Mouse (Mus musculus) forebrain, embryonic 15.5 days (tissue): ENCODE results near the gene Klhdc9. TPM values are rescaled to one million over a fixed set of nuclear protein-coding genes. Genes with fewer than 3 reads are reported as not detected.

ENCODE experiments used
- ATAC-seq: fragments of 200-750 bp; cut with Nextera tagmentation; replicated peaks from 2 replicates; pipeline ENCODE4 v1.8.0; 2017; ENCODE audit warnings: mild to moderate bottlenecking, moderate TSS enrichment, moderate library complexity
- H3K27ac ChIP-seq: fragments of 300-500 bp; sonication (generic); replicated peaks from 2 replicates; pipeline ENCODE4 v1.5.1; 2015; ENCODE audit warnings: mild to moderate bottlenecking, inconsistent platforms
- H3K27me3 ChIP-seq: fragments of 300-500 bp; sonication (generic); 2 replicates; pipeline ENCODE4 v1.6.1; 2015; ENCODE audit warnings: inconsistent platforms
- H3K36me3 ChIP-seq: fragments of 300-500 bp; sonication (generic); 2 replicates; pipeline ENCODE4 v1.6.1; 2015; ENCODE audit warnings: mild to moderate bottlenecking, inconsistent platforms
- H3K4me1 ChIP-seq: fragments of 300-500 bp; sonication (generic); 2 replicates; pipeline ENCODE4 v1.6.1; 2015; ENCODE audit warnings: inconsistent platforms
- H3K4me2 ChIP-seq: fragments of 300-500 bp; sonication (generic); replicated peaks from 2 replicates; pipeline ENCODE4 v1.6.1; 2015; ENCODE audit warnings: mild to moderate bottlenecking, inconsistent platforms
- H3K4me3 ChIP-seq: fragments of 300-500 bp; sonication (generic); 2 replicates; pipeline ENCODE4 v1.5.1; 2015; ENCODE audit warnings: mild to moderate bottlenecking, inconsistent platforms
- H3K9ac ChIP-seq: fragments of 300-500 bp; sonication (generic); replicated peaks from 2 replicates; pipeline ENCODE4 v1.6.1; 2015; ENCODE audit warnings: mild to moderate bottlenecking, inconsistent platforms
- H3K9me3 ChIP-seq: fragments of 300-500 bp; sonication (generic); 2 replicates; pipeline ENCODE4 v1.6.1; 2016; ENCODE audit warnings: inconsistent platforms
- WGBS: fragments of 180-500 bp; shearing (Covaris S2); methylation state at CpG from one replicate; pipeline ENCODE4 v1.1.7; 2015; ENCODE audit warnings: mixed read lengths; 5-methylcytosine and 5-hydroxymethylcytosine counted together
- polyA plus RNA-seq: library from polyadenylated mRNA; unstranded; fragments of >200 nt; fragmentation: Nextera tagmentation; extraction: Ambion mirVana; gene quantifications from 2 replicates; pipeline ENCODE4 v1.2.1, GENCODE M21; 2015

Gene Klhdc9
- polyA plus RNA-seq, 1 experiment from 2014 or later, result 3.8 TPM

DNA sequence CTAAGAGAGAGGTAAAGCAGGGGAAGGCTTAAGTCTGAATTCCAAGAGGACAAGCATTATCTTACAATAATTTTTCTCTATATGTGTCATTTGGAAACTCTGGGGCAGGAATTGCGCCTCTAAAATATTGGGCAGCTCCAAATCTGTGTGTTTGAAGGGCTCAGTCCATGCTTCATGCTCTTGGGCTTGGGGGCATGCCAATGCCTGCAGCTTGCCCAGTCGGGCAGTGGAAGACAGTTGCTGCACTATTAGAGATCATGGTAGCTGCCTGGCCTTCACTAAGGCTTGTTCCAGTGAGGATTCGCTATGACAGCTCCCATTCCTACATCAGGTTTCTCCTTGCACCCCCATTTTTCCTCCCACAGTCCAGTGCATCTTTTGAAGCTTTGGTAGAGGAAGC is 11.9 kb downstream of the Klhdc9 start:
- H3K9ac ChIP-seq, result no peak overlapping the region
- WGBS, result 91% methylated on average over 3 of the region's 3 CpGs
- no peak overlapping the region for H3K4me3 ChIP-seq
- no peaks in the 10 kb centered on the region for H3K36me3 ChIP-seq
- H3K4me1 ChIP-seq, result peaks cover 27% of the 10 kb centered on the region
- no peak for ATAC-seq
- H3K27me3 ChIP-seq, result no peaks in the 10 kb centered on the region
- no peak overlapping the region for H3K4me2 ChIP-seq
- no peak overlapping the region for H3K27ac ChIP-seq
- H3K9me3 ChIP-seq, result peaks cover 6% of the 10 kb centered on the region; the same call in 1 of the 2 replicates

DNA sequence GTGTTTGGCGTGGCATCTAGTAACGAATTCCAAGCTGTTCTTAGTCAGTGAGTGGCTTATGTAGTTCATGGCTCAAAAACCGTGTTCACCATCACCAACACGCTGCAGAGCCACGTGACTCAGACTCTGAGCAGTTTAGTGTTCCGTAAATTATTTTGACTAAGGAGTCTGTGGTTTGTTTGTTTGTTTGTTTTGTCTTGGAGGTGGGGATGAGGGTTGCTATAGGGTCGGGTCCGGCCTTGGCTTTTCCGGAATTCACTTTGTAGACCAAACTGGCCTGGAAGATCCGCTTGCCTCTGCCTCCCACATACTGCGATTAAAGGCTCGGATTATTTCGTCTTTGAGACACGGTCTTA is 14.5 kb downstream of the Klhdc9 start:
- Histone ChIP-seq H3K9me3 (peaks cover 6% of the 10 kb centered on the region; the same call in 1 of the 2 replicates), H3K4me3 (peak overlapping the region; percentile 62), H3K36me3 (peaks cover 18% of the 10 kb centered on the region), H3K27me3 (no peaks in the 10 kb centered on the region), H3K9ac (peak overlapping the region; percentile 67), H3K4me2 (peak overlapping the region; percentile 89), H3K4me1 (peaks cover 27% of the 10 kb centered on the region), H3K27ac (peak overlapping the region; percentile 73)
- no peak; the same call in 1 of the 2 replicates for ATAC-seq
- WGBS, result under 1% methylated on average over 14 of the region's 14 CpGs

DNA sequence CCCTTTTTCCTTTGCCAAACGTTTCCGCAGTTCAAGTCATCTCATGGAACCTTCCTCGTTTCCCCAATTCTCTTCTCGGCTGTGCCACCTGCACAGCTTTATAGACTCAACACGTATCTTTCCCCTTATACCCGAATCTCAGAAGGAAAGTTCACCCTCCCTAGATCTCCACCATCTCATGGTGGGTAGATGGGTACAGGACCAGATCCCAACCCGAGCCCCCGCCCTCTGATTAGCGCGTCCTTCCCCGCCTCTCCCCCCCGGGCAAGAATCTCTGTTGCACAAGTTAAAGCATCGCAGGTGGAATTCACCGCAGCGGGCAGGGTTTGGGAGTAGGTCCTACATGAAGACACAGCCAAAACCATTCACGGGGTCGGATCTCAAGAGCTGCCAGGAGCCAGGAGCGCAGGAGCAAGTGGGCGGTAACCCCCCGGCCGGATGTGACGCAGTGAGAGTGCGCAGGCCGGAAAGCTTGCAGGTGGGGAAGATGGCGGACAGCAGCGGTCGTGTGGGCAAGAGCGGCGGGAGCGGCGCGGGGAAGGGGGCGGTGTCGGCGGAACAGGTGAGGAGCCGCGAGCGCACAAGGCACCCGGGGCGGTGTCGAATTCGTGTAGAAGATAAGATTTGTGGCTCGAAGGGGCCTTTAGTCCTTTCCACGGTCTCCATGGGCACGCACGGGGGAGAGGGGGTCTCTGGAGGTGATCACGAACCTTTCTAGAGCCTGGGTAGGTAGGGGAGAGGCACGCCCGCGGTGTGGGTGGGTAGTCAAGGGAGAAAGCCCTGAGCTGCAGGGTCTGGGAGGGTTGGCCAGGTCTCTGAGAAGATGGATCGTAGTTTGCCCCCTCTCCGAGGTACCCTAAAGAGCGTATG is 15.1 kb downstream of the Klhdc9 start, which contains the start of the genes Nit1 and Pfdn2:
TSS of gene Nit1 (minus strand) at position 422 of the 870 bp plus-strand sequence.
TSS of gene Pfdn2 (plus strand) at position 446 of the 870 bp plus-strand sequence.
- H3K27ac ChIP-seq, result peak within 1 kb of the TSS; percentile 73
- peaks cover 27% of the 10 kb centered on the region for H3K4me1 ChIP-seq
- H3K9me3 ChIP-seq, result peaks cover 6% of the 10 kb centered on the region; the same call in 1 of the 2 replicates
- H3K36me3 ChIP-seq, result peaks cover 24% of the 10 kb centered on the region
- WGBS, result 1% methylated on average over 53 of the region's 53 CpGs
- ATAC-seq, result peak; percentile 95
- peak within 1 kb of the TSS; percentile 62 for H3K4me3 ChIP-seq
- H3K27me3 ChIP-seq, result no peaks in the 10 kb centered on the region
- peak within 1 kb of the TSS; percentile 89 for H3K4me2 ChIP-seq
- H3K9ac ChIP-seq, result peak within 1 kb of the TSS; percentile 67

- H3K36me3 ChIP-seq, result peaks cover 31% of the 10 kb centered on the region
- H3K9ac ChIP-seq, result peak overlapping the region; percentile 67
- no peak overlapping the region for H3K27ac ChIP-seq
- peaks cover 6% of the 10 kb centered on the region; the same call in 1 of the 2 replicates for H3K9me3 ChIP-seq
- H3K4me2 ChIP-seq, result peak overlapping the region; percentile 89
- H3K27me3 ChIP-seq, result no peaks in the 10 kb centered on the region
- no peak for ATAC-seq
- peak overlapping the region; percentile 62 for H3K4me3 ChIP-seq
- 78% methylated on average over 9 of the region's 9 CpGs for WGBS
- peaks cover 27% of the 10 kb centered on the region for H3K4me1 ChIP-seq
Measured at GRCm38 (mm10) chr1:171344715-171345114, 15.9 kb downstream of the Klhdc9 start.

- WGBS, result 81% methylated on average over 9 of the region's 9 CpGs
- Histone ChIP-seq H3K4me2 (no peak overlapping the region), H3K4me3 (no peak overlapping the region)
Measured at GRCm38 (mm10) chr1:171343922-171344677, 16.5 kb downstream of the Klhdc9 start.

DNA sequence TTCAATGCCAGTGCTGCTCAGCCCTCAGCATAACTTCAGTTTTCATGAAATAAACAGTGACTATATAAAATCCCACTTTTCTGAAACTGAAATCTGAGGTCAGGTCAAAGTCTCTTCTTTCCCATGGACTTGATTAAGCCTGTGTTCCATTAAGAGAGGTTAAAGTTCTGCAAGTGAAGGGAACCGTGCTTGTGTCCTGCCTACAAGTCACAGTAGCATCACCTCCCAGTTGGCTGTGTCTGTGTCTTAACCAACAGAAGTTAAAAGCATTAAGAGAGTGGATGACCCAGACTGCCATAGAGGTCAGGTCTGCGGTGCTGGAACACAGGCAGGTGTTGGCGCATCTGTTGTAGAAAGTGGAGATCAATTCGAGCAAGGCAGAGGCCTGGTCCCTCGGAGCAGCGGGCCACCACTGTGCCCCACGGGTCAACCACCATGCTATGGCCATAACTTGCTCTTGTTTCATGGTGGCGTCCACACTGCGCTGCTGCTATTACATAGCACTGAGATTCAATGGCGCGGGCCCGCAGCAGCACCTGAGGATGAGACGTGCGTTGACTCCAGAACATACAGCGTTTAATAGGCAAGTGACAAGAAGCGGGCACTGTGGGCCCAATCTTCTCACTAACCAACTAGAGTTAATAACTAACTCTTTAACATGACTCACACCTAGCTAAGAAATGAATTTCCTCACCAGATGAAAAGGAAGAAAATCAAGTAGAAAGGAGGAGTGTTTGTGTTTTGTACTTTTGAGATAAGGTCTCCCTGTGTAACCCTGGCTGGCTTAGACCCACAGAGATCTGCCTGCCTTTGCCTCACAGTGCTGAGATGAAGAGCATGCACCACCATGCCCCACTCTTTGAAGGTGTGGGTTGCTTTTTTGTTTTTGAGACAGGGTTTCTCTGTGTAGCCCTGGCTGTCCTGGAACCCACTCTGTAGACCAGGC is 18.1 kb downstream of the Klhdc9 start:
- Histone ChIP-seq H3K27ac (no peak overlapping the region), H3K4me1 (peaks cover 25% of the 10 kb centered on the region), H3K9me3 (peaks cover 6% of the 10 kb centered on the region; the same call in 1 of the 2 replicates), H3K4me3 (no peak overlapping the region), H3K9ac (no peak overlapping the region), H3K27me3 (no peaks in the 10 kb centered on the region), H3K4me2 (no peak overlapping the region), H3K36me3 (peaks cover 51% of the 10 kb centered on the region)
- 96% methylated on average over 16 of the region's 16 CpGs for WGBS
- ATAC-seq, result no peak

More at GRCm38 (mm10) chr1:171343922-171344677, 16.5 kb downstream of the Klhdc9 start:
- Histone ChIP-seq H3K4me1 (peaks cover 27% of the 10 kb centered on the region), H3K9ac (no peak overlapping the region), H3K27me3 (no peaks in the 10 kb centered on the region), H3K27ac (no peak overlapping the region), H3K9me3 (peaks cover 6% of the 10 kb centered on the region; the same call in 1 of the 2 replicates), H3K36me3 (peaks cover 36% of the 10 kb centered on the region)
- ATAC-seq, result no peak

DNA sequence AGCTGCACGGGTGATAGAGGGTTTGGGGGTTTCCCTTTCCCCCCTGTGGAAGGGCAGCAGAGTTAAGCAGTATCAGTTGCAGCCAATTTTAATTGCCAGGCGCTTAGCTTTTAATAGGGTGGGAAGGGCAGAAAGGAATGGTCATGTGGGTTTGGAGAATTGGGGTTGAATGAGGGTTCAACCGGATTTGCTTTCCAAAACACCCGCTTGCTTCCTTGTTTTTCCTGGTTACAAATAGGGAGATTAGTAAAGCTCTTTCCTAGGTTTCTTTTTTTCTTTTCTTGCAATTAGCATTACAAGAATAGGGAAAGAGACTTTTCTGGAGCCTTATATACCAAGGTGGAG is 30.4 kb downstream of the Klhdc9 start:
- Histone ChIP-seq H3K27me3 (no peaks in the 10 kb centered on the region), H3K27ac (peak overlapping the region; percentile 99), H3K4me1 (peaks cover 56% of the 10 kb centered on the region), H3K9me3 (no peaks in the 10 kb centered on the region), H3K4me3 (peak overlapping the region; percentile 95), H3K4me2 (peak overlapping the region; percentile 82), H3K36me3 (peaks cover 5% of the 10 kb centered on the region; the same call in 1 of the 2 replicates), H3K9ac (peak overlapping the region; percentile 97)
- no peak for ATAC-seq
- WGBS, result 0% methylated on average over 4 of the region's 4 CpGs

GRCm38 (mm10) chr1:171329433-171330215 is 31.0 kb downstream of the Klhdc9 start:
- peak overlapping the region; percentile 97 for H3K9ac ChIP-seq
- H3K9me3 ChIP-seq, result no peaks in the 10 kb centered on the region
- H3K27ac ChIP-seq, result peak overlapping the region; percentile 99
- 2% methylated on average over 45 of the region's 61 CpGs for WGBS
- peak overlapping the region; percentile 95 for H3K4me3 ChIP-seq
- peak; percentile 87 for ATAC-seq
- H3K36me3 ChIP-seq, result peaks cover 8% of the 10 kb centered on the region; the same call in 1 of the 2 replicates
- H3K4me2 ChIP-seq, result peak overlapping the region; percentile 82
- H3K27me3 ChIP-seq, result no peaks in the 10 kb centered on the region
- peaks cover 56% of the 10 kb centered on the region for H3K4me1 ChIP-seq

- H3K4me1 ChIP-seq, result peaks cover 55% of the 10 kb centered on the region
- peak within 1 kb of the TSS; percentile 82 for H3K4me2 ChIP-seq
- peak within 1 kb of the TSS; percentile 95 for H3K4me3 ChIP-seq
- peaks cover 8% of the 10 kb centered on the region; the same call in 1 of the 2 replicates for H3K36me3 ChIP-seq
- peak within 1 kb of the TSS; percentile 99 for H3K27ac ChIP-seq
- peak; percentile 98 for ATAC-seq
- WGBS, result 0% methylated on average over 42 of the region's 48 CpGs
- H3K9me3 ChIP-seq, result no peaks in the 10 kb centered on the region
- H3K9ac ChIP-seq, result peak within 1 kb of the TSS; percentile 97
- no peaks in the 10 kb centered on the region for H3K27me3 ChIP-seq
Measured at GRCm38 (mm10) chr1:171328839-171329432, 31.7 kb downstream of the Klhdc9 start, which contains the start of gene Dedd. Dedd (plus strand) TSS chr1:171329145.

DNA sequence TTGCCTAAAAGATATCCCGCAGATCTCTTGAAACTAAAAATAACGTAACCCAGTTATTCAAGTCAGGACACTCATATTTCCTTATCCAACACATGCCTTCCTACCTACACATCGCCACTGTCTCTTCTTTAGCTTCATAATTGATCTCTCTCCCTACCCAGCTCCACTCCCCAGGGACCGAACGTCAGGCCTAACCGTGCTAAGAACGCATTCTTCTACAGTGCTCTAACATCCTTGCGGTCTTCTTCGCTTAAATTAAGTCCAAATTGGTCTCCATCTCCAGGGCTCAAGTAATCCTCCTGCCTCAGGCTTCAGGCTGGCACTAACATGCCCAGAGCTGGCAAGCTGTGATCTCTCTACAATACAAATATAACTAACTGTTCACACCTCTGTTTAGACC is 32.4 kb downstream of the Klhdc9 start:
- 37% methylated on average over 9 of the region's 9 CpGs for WGBS
- H3K4me3 ChIP-seq, result peak overlapping the region; percentile 95
- no peaks in the 10 kb centered on the region for H3K9me3 ChIP-seq
- peaks cover 48% of the 10 kb centered on the region for H3K4me1 ChIP-seq
- peaks cover 8% of the 10 kb centered on the region; the same call in 1 of the 2 replicates for H3K36me3 ChIP-seq
- H3K4me2 ChIP-seq, result peak overlapping the region; percentile 56
- ATAC-seq, result no peak
- H3K27ac ChIP-seq, result peak overlapping the region; percentile 99
- no peaks in the 10 kb centered on the region for H3K27me3 ChIP-seq
- peak overlapping the region; percentile 97 for H3K9ac ChIP-seq
